Mouse (Mus musculus) embryonic facial prominence, embryonic 11.5 days (tissue): ENCODE results near the gene Ikzf3. TPM values are rescaled to one million over a fixed set of nuclear protein-coding genes. Genes with fewer than 3 reads are reported as not detected.
A peak's percentile ranks its signal among the peaks of the same experiment; 100 is the strongest.

Source experiments
- ATAC-seq: fragments of 200-750 bp; cut with Nextera tagmentation; replicated peaks from 2 replicates; pipeline ENCODE4 v1.8.0; 2017; ENCODE audit warnings: low read depth; ENCODE audit not compliant: insufficient number of reproducible peaks, low FRiP score, low TSS enrichment
- DNase-seq: peaks from one replicate; pipeline ENCODE4 v3.0.0-alpha.2; 2015; ENCODE audit warnings: low spot score
- H3K27ac ChIP-seq: fragments of 300-500 bp; sonication (generic); replicated peaks from 2 replicates; pipeline ENCODE4 v1.5.1; 2014; ENCODE audit warnings: mild to moderate bottlenecking, low read depth, low read length, control low read depth
- H3K27me3 ChIP-seq: fragments of 300-500 bp; sonication (generic); 2 replicates; pipeline ENCODE4 v1.6.1; 2014; ENCODE audit warnings: mild to moderate bottlenecking, low read length, moderate library complexity, mixed read lengths; ENCODE audit not compliant: control insufficient read depth, insufficient read depth
- H3K36me3 ChIP-seq: fragments of 300-500 bp; sonication (generic); replicated peaks from 2 replicates; pipeline ENCODE4 v1.6.1; 2014; ENCODE audit warnings: low read depth, mild to moderate bottlenecking, low read length, moderate library complexity, mixed read lengths; ENCODE audit not compliant: control insufficient read depth, insufficient read depth
- H3K4me1 ChIP-seq: fragments of 300-500 bp; sonication (generic); 2 replicates; pipeline ENCODE4 v1.6.1; 2014; ENCODE audit warnings: low read length, mixed read lengths; ENCODE audit not compliant: control insufficient read depth, insufficient read depth
- H3K4me2 ChIP-seq: fragments of 300-500 bp; sonication (generic); 2 replicates; pipeline ENCODE4 v1.6.1; 2014; ENCODE audit warnings: low read depth, mild to moderate bottlenecking, control low read depth, low read length, moderate library complexity
- H3K4me3 ChIP-seq: fragments of 300-500 bp; sonication (generic); 2 replicates; pipeline ENCODE4 v1.5.1; 2014; ENCODE audit warnings: low read depth, low read length, control low read depth
- H3K9ac ChIP-seq: fragments of 300-500 bp; sonication (generic); replicated peaks from 2 replicates; pipeline ENCODE4 v1.6.1; 2014; ENCODE audit warnings: mild to moderate bottlenecking, control low read depth, low read length
- H3K9me3 ChIP-seq: fragments of 300-500 bp; sonication (generic); replicated peaks from 2 replicates; pipeline ENCODE4 v1.6.1; 2016; ENCODE audit warnings: mild to moderate bottlenecking, low read length, inconsistent platforms, mixed read lengths; ENCODE audit not compliant: control insufficient read depth
- WGBS: fragments of 180-500 bp; shearing (Covaris S2); extraction: QIAGEN DNeasy Blood & Tissue Kit; methylation state at CpG from one replicate; pipeline ENCODE4 v1.1.7; 2014; 5-methylcytosine and 5-hydroxymethylcytosine counted together
- polyA plus RNA-seq: library from polyadenylated mRNA; unstranded; fragments of >200 nt; fragmentation: Nextera tagmentation; extraction: Ambion mirVana; gene quantifications from 2 replicates; pipeline ENCODE4 v1.2.1, GENCODE M21; 2014

Gene Ikzf3
- polyA plus RNA-seq, 1 experiment from 2014 or later: 0.07 TPM

- no peak overlapping the region; the same call in 1 of the 2 replicates for H3K27ac ChIP-seq
- no peak for DNase-seq
- WGBS: 79% methylated on average over 8 of the region's 8 CpGs
These were observed 36.2 kb upstream of the Ikzf3 start for GRCm38 (mm10) chr11:98582030-98582388.

DNA sequence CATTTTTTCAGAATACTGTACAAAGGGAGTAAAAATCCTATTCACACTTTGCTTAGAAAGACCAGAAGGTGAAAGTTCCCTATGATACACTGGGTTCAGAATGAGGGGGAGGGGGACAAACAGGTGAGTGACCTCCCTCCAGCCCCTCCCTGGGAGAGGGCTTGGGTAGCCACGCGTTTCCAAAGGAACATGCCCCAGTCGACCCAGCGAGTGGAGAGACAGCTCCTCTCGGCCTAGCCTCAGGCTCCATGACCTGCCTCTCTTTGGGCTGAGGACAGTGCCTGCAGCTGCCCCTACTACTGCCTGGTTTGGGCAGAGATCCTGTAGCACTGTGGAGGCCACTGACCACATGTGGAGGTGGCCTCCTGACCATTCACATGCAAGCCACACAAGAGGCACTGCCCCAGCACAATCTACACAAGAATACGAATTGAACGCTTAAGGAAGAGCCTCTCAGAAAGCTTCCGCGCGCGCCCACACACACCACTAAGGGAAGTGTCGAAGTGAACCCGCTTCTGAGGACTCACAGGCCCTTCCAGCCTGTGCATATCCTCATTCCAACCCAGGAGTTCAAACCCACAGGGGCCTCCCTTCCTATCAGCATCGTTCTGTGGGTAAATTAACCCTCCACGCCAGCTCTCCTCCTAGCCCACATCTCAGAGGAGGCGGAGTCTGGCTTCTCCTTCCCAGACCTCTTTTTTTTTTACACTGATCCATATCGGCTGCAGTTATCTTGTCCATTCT lies 35.6 kb upstream of the Ikzf3 start:
- Histone ChIP-seq H3K27ac (no peak overlapping the region), H3K9me3 (no peaks in the 10 kb centered on the region), H3K4me1 (no peaks in the 10 kb centered on the region; the same call in 1 of the 2 replicates), H3K36me3 (no peaks in the 10 kb centered on the region; the same call in none of the 2 replicates), H3K4me2 (no peak overlapping the region), H3K4me3 (no peak overlapping the region), H3K27me3 (no peaks in the 10 kb centered on the region), H3K9ac (no peak overlapping the region)
- 69% methylated on average over 17 of the region's 17 CpGs for WGBS
- ATAC-seq (no peak), DNase-seq (no peak)

More at GRCm38 (mm10) chr11:98582030-98582388, 36.2 kb upstream of the Ikzf3 start:
- Histone ChIP-seq H3K36me3 (no peaks in the 10 kb centered on the region; the same call in none of the 2 replicates), H3K9me3 (no peaks in the 10 kb centered on the region), H3K4me3 (no peak overlapping the region), H3K4me1 (no peaks in the 10 kb centered on the region; the same call in 1 of the 2 replicates), H3K4me2 (no peak overlapping the region), H3K9ac (no peak overlapping the region), H3K27me3 (no peaks in the 10 kb centered on the region)
- ATAC-seq: no peak

DNA sequence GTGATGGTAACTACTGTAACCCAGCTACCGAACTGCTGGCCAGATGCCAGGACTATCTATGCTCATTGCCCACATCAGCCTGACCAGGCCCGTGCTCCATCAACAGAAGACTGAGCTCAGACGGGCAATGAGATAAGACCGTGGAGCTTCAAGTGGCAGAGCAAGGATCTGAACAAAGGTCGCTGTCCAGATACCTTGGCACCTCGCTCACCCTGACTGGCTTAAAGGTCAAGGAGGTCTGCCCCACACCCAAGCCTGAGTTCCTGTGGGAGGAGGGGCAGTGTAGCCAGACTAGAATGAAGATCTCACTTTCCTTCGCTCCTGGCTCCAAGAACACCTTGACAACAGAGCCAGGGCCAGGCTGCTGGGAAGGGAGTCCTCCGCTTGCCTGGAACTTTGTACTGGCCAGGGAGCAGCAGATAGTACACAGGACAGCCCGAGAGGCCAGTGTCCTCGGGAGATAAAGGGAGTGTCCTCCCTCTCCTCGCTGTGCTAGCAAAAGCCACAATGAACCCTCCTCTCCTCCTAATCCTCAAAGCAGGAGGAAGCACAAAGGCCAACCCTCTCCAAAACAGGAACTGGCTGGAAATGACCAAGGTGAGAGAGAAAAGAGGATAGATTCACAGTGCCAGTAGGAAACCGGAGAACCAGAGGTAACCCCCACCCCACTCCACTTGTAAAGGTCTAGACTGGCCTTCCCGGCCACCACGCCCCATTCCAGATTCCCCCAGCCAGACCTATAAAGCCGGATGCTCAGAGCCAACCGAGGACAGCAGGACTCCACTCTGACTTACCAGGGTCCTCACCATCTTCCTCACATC lies 34.7 kb upstream of the Ikzf3 start:
- Histone ChIP-seq H3K4me3 (no peak overlapping the region), H3K9ac (no peak overlapping the region), H3K36me3 (no peaks in the 10 kb centered on the region; the same call in none of the 2 replicates), H3K4me2 (no peak overlapping the region; the same call in 1 of the 2 replicates), H3K9me3 (no peaks in the 10 kb centered on the region), H3K27me3 (no peaks in the 10 kb centered on the region), H3K4me1 (no peaks in the 10 kb centered on the region), H3K27ac (no peak overlapping the region)
- WGBS: 76% methylated on average over 16 of the region's 16 CpGs
- DNase-seq (no peak), ATAC-seq (no peak)

- Histone ChIP-seq H3K4me1 (no peaks in the 10 kb centered on the region), H3K27me3 (no peaks in the 10 kb centered on the region), H3K9ac (no peak overlapping the region), H3K27ac (no peak overlapping the region), H3K4me2 (no peak overlapping the region), H3K9me3 (no peaks in the 10 kb centered on the region), H3K36me3 (no peaks in the 10 kb centered on the region; the same call in 1 of the 2 replicates), H3K4me3 (no peak overlapping the region)
- WGBS: 70% methylated on average over 5 of the region's 5 CpGs
- ATAC-seq: no peak
- no peak for DNase-seq
These were observed 31.9 kb upstream of the Ikzf3 start for GRCm38 (mm10) chr11:98577776-98578175.

- H3K4me3 ChIP-seq: no peak overlapping the region
- no peak overlapping the region for H3K27ac ChIP-seq
- no peak overlapping the region for H3K4me2 ChIP-seq
- WGBS: 77% methylated on average over 6 of the region's 6 CpGs
- no peaks in the 10 kb centered on the region for H3K36me3 ChIP-seq
- ATAC-seq (no peak), DNase-seq (no peak)
- no peaks in the 10 kb centered on the region for H3K9me3 ChIP-seq
- no peaks in the 10 kb centered on the region for H3K27me3 ChIP-seq
- no peaks in the 10 kb centered on the region for H3K4me1 ChIP-seq
- H3K9ac ChIP-seq: no peak overlapping the region
These were observed 23.6 kb upstream of the Ikzf3 start for GRCm38 (mm10) chr11:98569461-98569860.

- Histone ChIP-seq H3K9ac (no peak overlapping the region), H3K4me3 (no peak overlapping the region), H3K9me3 (no peaks in the 10 kb centered on the region), H3K36me3 (no peaks in the 10 kb centered on the region), H3K4me1 (no peaks in the 10 kb centered on the region), H3K4me2 (no peak overlapping the region), H3K27me3 (no peaks in the 10 kb centered on the region), H3K27ac (no peak overlapping the region)
- ATAC-seq (no peak), DNase-seq (peak; percentile 25)
- WGBS: 89% methylated on average over 8 of the region's 8 CpGs
These were observed 22.5 kb upstream of the Ikzf3 start for GRCm38 (mm10) chr11:98568326-98568725.

GRCm38 (mm10) chr11:98563921-98564414 lies 18.1 kb upstream of the Ikzf3 start:
- WGBS: 70% methylated on average over 13 of the region's 13 CpGs
- no peaks in the 10 kb centered on the region for H3K36me3 ChIP-seq
- no peaks in the 10 kb centered on the region for H3K27me3 ChIP-seq
- no peak overlapping the region for H3K9ac ChIP-seq
- H3K4me2 ChIP-seq: no peak overlapping the region
- DNase-seq (no peak), ATAC-seq (no peak)
- H3K9me3 ChIP-seq: no peaks in the 10 kb centered on the region
- no peak overlapping the region for H3K4me3 ChIP-seq
- H3K27ac ChIP-seq: no peak overlapping the region
- no peaks in the 10 kb centered on the region for H3K4me1 ChIP-seq

DNA sequence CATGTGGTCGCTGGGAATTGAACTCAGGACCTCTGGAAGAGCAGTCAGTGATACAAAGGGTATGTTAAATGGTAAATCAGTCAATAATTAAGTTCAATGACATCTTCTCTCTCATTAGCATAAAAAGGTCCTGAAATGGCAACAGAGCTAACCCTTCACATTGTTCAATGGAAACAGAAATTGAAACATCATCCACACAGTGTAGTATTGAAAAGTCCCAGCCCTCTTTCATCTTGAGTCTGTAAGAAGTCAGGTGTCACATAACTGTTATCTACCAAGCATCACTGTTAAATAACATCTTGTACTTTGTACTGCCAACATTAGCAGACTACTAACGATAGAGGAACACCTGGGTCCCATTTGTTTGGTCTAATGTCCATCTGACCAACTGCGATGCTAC lies 17.2 kb upstream of the Ikzf3 start:
- ATAC-seq (no peak), DNase-seq (no peak)
- no peak overlapping the region for H3K4me3 ChIP-seq
- 80% methylated on average over 3 of the region's 3 CpGs for WGBS
- no peak overlapping the region for H3K9ac ChIP-seq
- H3K4me1 ChIP-seq: no peaks in the 10 kb centered on the region
- H3K27me3 ChIP-seq: no peaks in the 10 kb centered on the region
- no peaks in the 10 kb centered on the region for H3K36me3 ChIP-seq
- no peak overlapping the region for H3K27ac ChIP-seq
- H3K9me3 ChIP-seq: no peaks in the 10 kb centered on the region
- no peak overlapping the region for H3K4me2 ChIP-seq
